32 mouse cellular contexts compared by ENCODE assay signal in genomic region chr5:25224377-25224776, GRCm38 (mm10). TPM values are rescaled to one million over a fixed set of nuclear protein-coding genes. Genes with fewer than 3 reads are reported as not detected.
DNase-seq lines count a peak whose midpoint lies in the region; ATAC-seq and TF ChIP-seq lines count a peak whose summit lies in the region.
"Not testable (repeated sequence)": the region's sequence is repeated elsewhere in the genome, so short reads cannot be mapped to it uniquely, and the experiment has no call there.
"Had no signal": no experiment of that assay in that cellular context is flagged by ENCODE, and none has a peak within 500 bp of the region (broad histone marks: within the 10 kb centered on the region; RNA-seq: fewer than 3 reads in every experiment).

No protein-coding gene starts in this region.

- H3K27ac ChIP-seq in embryonic facial prominence, embryonic 13.5 days; hindbrain, embryonic 14.5 days; intestine, embryonic 16.5 days (ENCODE audit: low read length); lung, embryonic 14.5 days (ENCODE audit: low read depth); midbrain, postnatal 0 days (ENCODE audit: low read depth, low read length): not testable (repeated sequence)

- H3K27me3 ChIP-seq in embryonic facial prominence, embryonic 13.5 days; hindbrain, embryonic 14.5 days (ENCODE audit: control insufficient read depth, insufficient read depth, low read length); intestine, embryonic 16.5 days (replicated peaks; ENCODE audit: control insufficient read depth, insufficient read depth, low read length); lung, embryonic 14.5 days (ENCODE audit: insufficient read depth, low read length); midbrain, postnatal 0 days (ENCODE audit: insufficient read depth, low read length): not testable (repeated sequence)

- H3K9me3 ChIP-seq in embryonic facial prominence, embryonic 13.5 days; hindbrain, embryonic 14.5 days (ENCODE audit: control insufficient read depth, low read length); intestine, embryonic 16.5 days (ENCODE audit: control insufficient read depth, low read length); lung, embryonic 14.5 days (ENCODE audit: low read depth, low read length); midbrain, postnatal 0 days (ENCODE audit: low read length): not testable (repeated sequence)

- 0 out of 2 replicates have a peak, but pooled peaks cover 11% of the 10 kb centered on the region for H3K36me3 ChIP-seq in embryonic facial prominence, embryonic 13.5 days
- not testable (repeated sequence) for H3K36me3 ChIP-seq in hindbrain, embryonic 14.5 days (replicated peaks; ENCODE audit: control insufficient read depth, insufficient read depth); intestine, embryonic 16.5 days (ENCODE audit: control insufficient read depth, insufficient read depth, low read length); lung, embryonic 14.5 days (ENCODE audit: insufficient read depth); midbrain, postnatal 0 days (ENCODE audit: insufficient read depth, low read length)

- not testable (repeated sequence) for TF ChIP-seq CTCF in lung, embryonic 14.5 days (IDR thresholded peaks at IDR 0.05; ENCODE audit: low read depth); midbrain, postnatal 0 days (IDR thresholded peaks at IDR 0.05)

- H3K4me1 ChIP-seq in embryonic facial prominence, embryonic 13.5 days; intestine, embryonic 16.5 days (ENCODE audit: control insufficient read depth, insufficient read depth, low read length); lung, embryonic 14.5 days (ENCODE audit: insufficient read depth); midbrain, postnatal 0 days (ENCODE audit: insufficient read depth, low read length): not testable (repeated sequence)
- H3K4me1 ChIP-seq in hindbrain, embryonic 14.5 days (replicated peaks; ENCODE audit: control insufficient read depth, insufficient read depth, low read length): peaks cover 11% of the 10 kb centered on the region

- 0 out of 2 replicates have a peak overlapping the region, but pooled peaks have one; percentile 66 for H3K4me2 ChIP-seq in embryonic facial prominence, embryonic 13.5 days
- peak overlapping the region; percentile 65 for H3K4me2 ChIP-seq in hindbrain, embryonic 14.5 days (replicated peaks)
- peak overlapping the region; percentile 61; the same call in 1 of the 2 replicates for H3K4me2 ChIP-seq in intestine, embryonic 16.5 days (ENCODE audit: low read depth, low read length)
- peak overlapping the region; percentile 74; the same call in 1 of the 2 replicates for H3K4me2 ChIP-seq in lung, embryonic 14.5 days
- H3K4me2 ChIP-seq in midbrain, postnatal 0 days (ENCODE audit: low read depth, low read length, poor library complexity, severe bottlenecking): peak overlapping the region; percentile 68; the same call in 1 of the 2 replicates

- WGBS in embryonic facial prominence, embryonic 13.5 days: 88% methylated on average over 1 of the region's 1 CpGs
- 93% methylated on average over 1 of the region's 1 CpGs for WGBS in hindbrain, embryonic 14.5 days
- WGBS in intestine, embryonic 16.5 days: 85% methylated on average over 1 of the region's 1 CpGs
- WGBS in lung, embryonic 14.5 days: 81% methylated on average over 1 of the region's 1 CpGs
- 97% methylated on average over 1 of the region's 1 CpGs for WGBS in midbrain, postnatal 0 days

- ATAC-seq in embryonic facial prominence, embryonic 13.5 days (ENCODE audit: insufficient number of reproducible peaks, insufficient read depth, low FRiP score, low TSS enrichment, low read depth); hindbrain, embryonic 14.5 days (ENCODE audit: low FRiP score); intestine, embryonic 16.5 days; lung, embryonic 14.5 days (ENCODE audit: insufficient read depth); midbrain, postnatal 0 days (ENCODE audit: low FRiP score): not testable (repeated sequence)

- H3K4me3 ChIP-seq in embryonic facial prominence, embryonic 13.5 days; hindbrain, embryonic 14.5 days (replicated peaks; ENCODE audit: low read length); intestine, embryonic 16.5 days (ENCODE audit: low read length); lung, embryonic 14.5 days (ENCODE audit: low read depth, low read length): not testable (repeated sequence)
- peak overlapping the region; percentile 51; the same call in 1 of the 2 replicates for H3K4me3 ChIP-seq in midbrain, postnatal 0 days (ENCODE audit: low read depth, low read length)

- H3K9ac ChIP-seq in embryonic facial prominence, embryonic 13.5 days; hindbrain, embryonic 14.5 days; intestine, embryonic 16.5 days (ENCODE audit: low read depth, low read length); lung, embryonic 14.5 days; midbrain, postnatal 0 days (replicated peaks; ENCODE audit: low read length, poor library complexity, severe bottlenecking): not testable (repeated sequence)

- DNase-seq in hindbrain, embryonic 14.5 days (ENCODE audit: low spot score); lung, embryonic 14.5 days; midbrain, postnatal 0 days (ENCODE audit: low spot score): not testable (repeated sequence)
- peak; percentile 81 for DNase-seq in kidney, adult 9 months

RNA-seq across cellular contexts. Expression of gene E130116L18Rik, which starts 1.4 kb away (rescaled TPM):
- polyA plus RNA-seq in embryonic facial prominence, embryonic 13.5 days (2015; fragmentation: Nextera tagmentation; extraction: Ambion mirVana): not detected in 2 replicates
- polyA plus RNA-seq in hindbrain, embryonic 14.5 days (2014; fragmentation: Nextera tagmentation; extraction: Ambion mirVana): 1.7 TPM in 1 of 2 replicates, not detected in the other
- polyA plus RNA-seq in intestine, embryonic 16.5 days (2015; fragmentation: Nextera tagmentation; extraction: Ambion mirVana): not detected in 2 replicates
- not detected in 2 replicates for polyA plus RNA-seq in lung, embryonic 14.5 days (2014; fragmentation: Nextera tagmentation; extraction: Ambion mirVana)
- not detected in 2 replicates for total RNA-seq in midbrain, postnatal 0 days (2014; rRNA removed)
- polyA plus RNA-seq in midbrain, postnatal 0 days (2015; fragmentation: Nextera tagmentation; extraction: Ambion mirVana): 1.5 TPM in 1 of 2 replicates, not detected in the other
- total RNA-seq: adrenal gland, adult 18-20 months; adrenal gland, postnatal 25 days; common myeloid progenitor, adult 5-6 weeks; gastrocnemius, postnatal 10 days; heart, adult 8-10 months; heart, postnatal 14 days; layer of hippocampus, adult 2 months; layer of hippocampus, postnatal 14 days; left cerebral cortex, adult 2 months; left cerebral cortex, postnatal 25 days; liver, adult 2 months; megakaryocyte progenitor cell, adult 5-6 weeks had no signal
- polyA plus RNA-seq: brain, embryonic 14.5 days; CD4-positive, CD25-positive, alpha-beta regulatory T cell, adult 4 months; embryonic facial prominence, embryonic 15.5 days; forebrain, embryonic 13.5 days; gonadal fat pad, adult 2 months; heart, embryonic 14.5 days; hindbrain, embryonic 10.5 days; intestine, embryonic 15.5 days; limb, embryonic 12.5 days; liver, adult 2 months; liver, embryonic 15.5 days; lung, embryonic 15.5 days; midbrain, embryonic 10.5 days; spleen, adult 2 months; thymus, adult 2 months had no signal

RNA-seq across cellular contexts. Expression of gene Galnt11, which starts 2.7 kb away (rescaled TPM):
- 38.7 and 42.7 TPM in 2 replicates for polyA plus RNA-seq in embryonic facial prominence, embryonic 13.5 days (2015; fragmentation: Nextera tagmentation; extraction: Ambion mirVana)
- polyA plus RNA-seq in hindbrain, embryonic 14.5 days (2014; fragmentation: Nextera tagmentation; extraction: Ambion mirVana): 58.2 and 65.3 TPM in 2 replicates
- 31.1 and 32.0 TPM in 2 replicates for polyA plus RNA-seq in intestine, embryonic 16.5 days (2015; fragmentation: Nextera tagmentation; extraction: Ambion mirVana)
- 36.2 and 37.5 TPM in 2 replicates for polyA plus RNA-seq in lung, embryonic 14.5 days (2014; fragmentation: Nextera tagmentation; extraction: Ambion mirVana)
- total RNA-seq in midbrain, postnatal 0 days (2014; rRNA removed): 67.3 and 77.0 TPM in 2 replicates
- polyA plus RNA-seq in midbrain, postnatal 0 days (2015; fragmentation: Nextera tagmentation; extraction: Ambion mirVana): 56.9 and 61.0 TPM in 2 replicates

RNA-seq across cellular contexts. Expression of gene Galntl5, which starts 43.1 kb away (rescaled TPM):
- not detected in 2 replicates for polyA plus RNA-seq in embryonic facial prominence, embryonic 13.5 days (2015; fragmentation: Nextera tagmentation; extraction: Ambion mirVana)
- not detected in 2 replicates for polyA plus RNA-seq in hindbrain, embryonic 14.5 days (2014; fragmentation: Nextera tagmentation; extraction: Ambion mirVana)
- polyA plus RNA-seq in intestine, embryonic 16.5 days (2015; fragmentation: Nextera tagmentation; extraction: Ambion mirVana): not detected in 2 replicates
- polyA plus RNA-seq in lung, embryonic 14.5 days (2014; fragmentation: Nextera tagmentation; extraction: Ambion mirVana): not detected in 2 replicates
- not detected in 2 replicates for total RNA-seq in midbrain, postnatal 0 days (2014; rRNA removed)
- not detected in 2 replicates for polyA plus RNA-seq in midbrain, postnatal 0 days (2015; fragmentation: Nextera tagmentation; extraction: Ambion mirVana)
- total RNA-seq: adrenal gland, adult 18-20 months; adrenal gland, postnatal 25 days; common myeloid progenitor, adult 5-6 weeks; gastrocnemius, postnatal 10 days; heart, adult 8-10 months; heart, postnatal 14 days; layer of hippocampus, adult 2 months; layer of hippocampus, postnatal 14 days; left cerebral cortex, adult 2 months; left cerebral cortex, postnatal 25 days; liver, adult 2 months; megakaryocyte progenitor cell, adult 5-6 weeks had no signal
- polyA plus RNA-seq: brain, embryonic 14.5 days; CD4-positive, CD25-positive, alpha-beta regulatory T cell, adult 4 months; embryonic facial prominence, embryonic 15.5 days; forebrain, embryonic 13.5 days; heart, embryonic 14.5 days; hindbrain, embryonic 10.5 days; intestine, embryonic 15.5 days; limb, embryonic 12.5 days; liver, adult 2 months; liver, embryonic 15.5 days; lung, embryonic 15.5 days; midbrain, embryonic 10.5 days; spleen, adult 2 months; thymus, adult 2 months had no signal
